Mouse (Mus musculus) cortical plate, adult 2 months (tissue): Measurements from ENCODE around the gene Mettl13. TPM values are rescaled to one million over a fixed set of nuclear protein-coding genes. Genes with fewer than 3 reads are reported as not detected.

ENCODE experiments used
- H3K27ac ChIP-seq: fragments of 200-500 bp; 2 replicates; pipeline ENCODE4 v1.5.1; 2012; ENCODE audit warnings: low read length, control low read depth, inconsistent platforms; ENCODE audit not compliant: insufficient read depth
- H3K4me1 ChIP-seq: fragments of 200-500 bp; 2 replicates; pipeline ENCODE4 v1.6.1; 2011; ENCODE audit warnings: low read length; ENCODE audit not compliant: control insufficient read depth, insufficient read depth
- H3K4me3 ChIP-seq: fragments of 200-500 bp; 2 replicates; pipeline ENCODE4 v1.5.1; 2011; ENCODE audit warnings: mild to moderate bottlenecking, low read length, control low read depth; ENCODE audit not compliant: insufficient read depth
- CTCF ChIP-seq: fragments of 200-500 bp; IDR thresholded peaks from 2 replicates; pipeline ENCODE4 v1.5.1; 2011; ENCODE audit warnings: mild to moderate bottlenecking, control low read depth, low read length; ENCODE audit not compliant: insufficient read depth; ENCODE audit errors: extremely low read depth
- POLR2A ChIP-seq: fragments of 200-500 bp; IDR thresholded peaks from 2 replicates; pipeline ENCODE4 v1.6.1; 2011; ENCODE audit warnings: mild to moderate bottlenecking, low read length, control low read depth; ENCODE audit not compliant: insufficient read depth; ENCODE audit errors: extremely low read depth
- polyA plus RNA-seq: library from polyadenylated mRNA; depleted of rRNA; stranded (reverse); fragments of >200 nt; gene quantifications from 2 replicates; pipeline ENCODE4 v1.2.3, GENCODE M21; 2012

Mettl13 gene
- polyA plus RNA-seq, 1 experiment, result 9.3 TPM

DNA sequence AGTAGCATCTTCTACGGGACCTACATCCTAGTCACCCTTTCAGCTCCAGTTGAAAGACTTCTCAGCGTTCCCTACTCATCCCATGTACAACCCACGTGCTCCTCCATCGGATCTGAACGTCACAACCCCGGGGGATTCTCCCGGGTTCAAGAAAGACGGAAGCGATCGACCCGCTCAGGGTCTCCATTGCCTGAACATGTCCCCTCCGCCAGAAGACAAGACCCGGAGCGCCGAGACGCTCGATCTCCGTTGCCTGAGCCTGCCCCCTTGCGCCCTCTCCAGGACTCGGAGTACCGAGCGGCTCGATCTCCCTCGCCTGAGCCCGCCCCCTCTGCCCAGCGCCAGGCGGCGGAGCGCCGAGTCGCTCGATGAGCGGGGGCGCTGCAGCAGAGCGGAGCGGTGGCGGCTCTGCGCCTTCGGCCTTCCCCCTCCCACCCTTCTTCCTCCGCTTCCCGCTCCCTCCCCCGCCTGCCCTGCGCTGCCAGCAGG, 22.0 kb upstream of the Mettl13 start, which contains the start of gene Vamp4:
Gene Vamp4 (plus strand): TSS at position 256 of the 489 bp plus-strand sequence.
- no peaks in the 10 kb centered on the region for H3K4me1 ChIP-seq
- H3K27ac ChIP-seq, result peak within 1 kb of the TSS; percentile 81
- TF ChIP-seq CTCF (no peak), POLR2A (peak; percentile 67; the same call in 1 of the 2 replicates)
- H3K4me3 ChIP-seq, result peak within 1 kb of the TSS; percentile 64

GRCm38 (mm10) chr1:162567351-162567750, 19.0 kb upstream of the Mettl13 start:
- Histone ChIP-seq H3K27ac (no peak overlapping the region), H3K4me3 (no peak overlapping the region), H3K4me1 (no peaks in the 10 kb centered on the region)
- TF ChIP-seq POLR2A, result no peak
- TF ChIP-seq CTCF, result no peak

GRCm38 (mm10) chr1:162564992-162565391, 16.6 kb upstream of the Mettl13 start:
- peaks cover 1% of the 10 kb centered on the region; the same call in 1 of the 2 replicates for H3K4me1 ChIP-seq
- no peak overlapping the region for H3K27ac ChIP-seq
- no peak overlapping the region for H3K4me3 ChIP-seq
- TF ChIP-seq CTCF (no peak), POLR2A (no peak)

DNA sequence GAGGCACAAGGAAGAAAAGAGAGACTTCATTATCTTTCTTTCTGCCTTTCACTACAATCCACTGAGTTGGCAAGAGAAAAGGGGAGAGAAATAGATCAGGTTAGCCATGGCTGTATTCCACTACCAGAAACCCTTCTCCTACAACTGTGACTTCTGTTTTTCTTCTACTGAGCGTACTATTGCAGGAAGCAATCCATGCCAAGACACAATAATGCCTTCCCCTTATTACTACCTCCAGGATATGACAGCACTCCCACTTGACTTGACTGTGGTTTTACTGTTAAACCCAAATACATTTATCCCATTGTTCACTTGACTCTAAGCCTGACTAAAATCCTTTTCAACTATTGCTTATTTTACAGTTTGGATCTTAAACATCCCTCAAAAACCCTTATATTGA, 14.9 kb upstream of the Mettl13 start:
- Histone ChIP-seq H3K4me3 (no peak overlapping the region), H3K27ac (no peak overlapping the region), H3K4me1 (peaks cover 1% of the 10 kb centered on the region; the same call in 1 of the 2 replicates)
- TF ChIP-seq POLR2A (no peak), CTCF (no peak)

DNA sequence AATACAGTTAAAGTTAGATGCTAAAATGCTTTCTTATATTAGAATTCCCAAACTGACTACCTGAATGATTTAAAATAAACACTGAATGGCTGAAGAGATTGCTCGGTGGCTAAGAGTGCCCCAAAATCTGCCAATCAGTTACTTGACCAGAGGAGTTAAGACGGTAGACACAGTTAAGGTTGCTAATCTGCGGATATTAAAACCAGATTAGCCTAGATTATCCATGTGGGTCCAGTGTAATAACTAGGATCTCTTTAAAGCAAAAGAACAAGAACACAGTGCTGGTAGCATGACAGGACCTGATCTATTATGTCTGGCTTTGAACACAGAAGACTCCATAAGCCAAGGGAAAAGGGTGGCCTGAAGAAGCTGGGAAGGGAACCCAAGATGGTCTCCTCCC, 5.8 kb upstream of the Mettl13 start:
- TF ChIP-seq CTCF (no peak), POLR2A (no peak)
- H3K4me1 ChIP-seq, result peaks cover under 1% of the 10 kb centered on the region; the same call in 1 of the 2 replicates
- no peak overlapping the region for H3K27ac ChIP-seq
- H3K4me3 ChIP-seq, result no peak overlapping the region

- TF ChIP-seq CTCF, result no peak
- no peak for TF ChIP-seq POLR2A
- H3K27ac ChIP-seq, result no peak overlapping the region
- no peak overlapping the region for H3K4me3 ChIP-seq
- H3K4me1 ChIP-seq, result peaks cover 2% of the 10 kb centered on the region; the same call in 1 of the 2 replicates
These were observed 4.6 kb upstream of the Mettl13 start for GRCm38 (mm10) chr1:162552956-162553355.

GRCm38 (mm10) chr1:162549615-162550283, 1.4 kb upstream of the Mettl13 start:
- no peak for TF ChIP-seq POLR2A
- peak; percentile 35; the same call in 1 of the 2 replicates for TF ChIP-seq CTCF
- H3K27ac ChIP-seq, result no peak overlapping the region
- H3K4me3 ChIP-seq, result no peak overlapping the region; the same call in 1 of the 2 replicates
- H3K4me1 ChIP-seq, result peaks cover 4% of the 10 kb centered on the region; the same call in 1 of the 2 replicates

DNA sequence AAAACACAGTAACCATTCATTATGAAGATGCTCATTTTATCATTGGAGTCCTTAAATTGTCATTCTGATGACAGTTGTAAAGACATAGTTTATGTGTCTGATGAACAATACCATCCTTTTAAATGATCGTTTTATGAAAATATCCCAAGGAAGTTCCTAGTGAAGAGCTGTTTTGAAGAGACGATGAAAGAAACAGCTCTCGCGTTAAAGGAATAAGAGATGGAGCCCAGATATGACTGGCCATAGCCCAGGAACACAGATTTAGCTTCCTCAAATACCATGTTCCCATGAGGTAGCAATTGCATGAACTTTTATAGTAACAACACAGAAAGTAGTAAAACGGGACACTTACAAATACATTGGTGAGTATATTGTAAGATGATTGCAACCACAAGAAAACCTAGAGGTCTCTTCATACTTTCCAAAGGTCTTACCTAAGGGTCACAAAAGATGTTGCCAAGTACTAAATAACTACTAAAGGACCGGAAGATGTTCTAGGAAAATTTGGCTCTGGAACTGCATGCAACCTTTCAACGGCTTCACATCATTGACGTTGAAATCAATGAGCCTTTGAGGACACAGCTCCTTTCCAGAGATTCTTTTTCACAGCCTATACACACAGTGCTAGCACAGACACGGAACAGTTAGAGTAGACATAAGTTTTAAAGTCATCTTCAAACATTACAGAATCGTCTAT, 714 bp upstream of the Mettl13 start:
- no peak for TF ChIP-seq CTCF
- no peak for TF ChIP-seq POLR2A
- peaks cover 4% of the 10 kb centered on the region; the same call in 1 of the 2 replicates for H3K4me1 ChIP-seq
- no peak overlapping the region for H3K27ac ChIP-seq

GRCm38 (mm10) chr1:162547607-162548006, 744 bp downstream of the Mettl13 start:
- Histone ChIP-seq H3K4me1 (peaks cover 4% of the 10 kb centered on the region; the same call in 1 of the 2 replicates), H3K27ac (no peak overlapping the region), H3K4me3 (peak overlapping the region; percentile 62)
- TF ChIP-seq POLR2A (no peak), CTCF (no peak)

More for the DNA sequence above, 714 bp upstream of the Mettl13 start:
- peak overlapping the region; percentile 62; the same call in 1 of the 2 replicates for H3K4me3 ChIP-seq

DNA sequence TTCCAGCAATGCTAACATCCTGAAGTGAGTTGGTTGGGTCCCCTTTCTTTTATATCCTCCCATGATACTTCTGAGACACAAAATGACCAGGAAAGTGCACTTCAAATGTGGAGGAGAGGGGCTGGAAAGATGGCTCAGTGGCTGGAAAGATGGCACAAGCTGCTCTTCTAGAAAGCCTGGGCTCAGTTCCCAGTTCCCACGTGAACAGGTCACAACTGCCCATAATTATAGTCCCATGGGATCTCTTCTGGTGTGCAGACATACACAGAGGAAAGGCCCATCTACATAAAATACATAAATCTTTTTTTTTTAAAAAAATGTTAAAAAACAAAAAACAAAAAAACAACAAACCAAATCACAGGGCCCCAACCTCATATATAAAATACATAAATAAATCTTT, 5.1 kb downstream of the Mettl13 start:
- peaks cover 3% of the 10 kb centered on the region; the same call in 1 of the 2 replicates for H3K4me1 ChIP-seq
- H3K27ac ChIP-seq, result no peak overlapping the region
- no peak for TF ChIP-seq POLR2A
- TF ChIP-seq CTCF, result no peak
- H3K4me3 ChIP-seq, result no peak overlapping the region
